Mouse (Mus musculus) cerebellum, adult 2 months (tissue): ENCODE data around the gene Rhog. TPM values are rescaled to one million over a fixed set of nuclear protein-coding genes. Genes with fewer than 3 reads are reported as not detected.
"Not testable (repeated sequence)": the region's sequence is repeated elsewhere in the genome, so short reads cannot be mapped to it uniquely, and the experiment has no call there.

Experiments
- DNase-seq, 2 experiments: peaks; one replicate each; pipeline ENCODE4 v3.0.0; 2021
- H3K27ac ChIP-seq: fragments of 200-500 bp; 2 replicates; pipeline ENCODE4 v1.5.1; 2012; ENCODE audit warnings: low read length, control low read depth, inconsistent platforms; ENCODE audit not compliant: insufficient read depth
- H3K27me3 ChIP-seq: fragments of 200-500 bp; 2 replicates; pipeline ENCODE4 v1.6.1; 2012; ENCODE audit warnings: inconsistent platforms, mild to moderate bottlenecking, low read length, moderate library complexity; ENCODE audit not compliant: control insufficient read depth, insufficient read depth
- H3K4me1 ChIP-seq: fragments of 200-500 bp; 2 replicates; pipeline ENCODE4 v1.6.1; 2011; ENCODE audit warnings: low read length; ENCODE audit not compliant: control insufficient read depth, insufficient read depth
- H3K4me3 ChIP-seq: fragments of 200-500 bp; replicated peaks from 2 replicates; pipeline ENCODE3; 2011; ENCODE audit warnings: mild to moderate bottlenecking, low read depth, low read length, control low read depth; ENCODE audit not compliant: insufficient read depth
- CTCF ChIP-seq: fragments of 200-500 bp; IDR thresholded peaks from 2 replicates; pipeline ENCODE4 v1.5.1; 2011; ENCODE audit warnings: low read depth, mild to moderate bottlenecking, control low read depth, low read length, moderate library complexity, borderline replicate concordance; ENCODE audit not compliant: insufficient read depth
- POLR2A ChIP-seq: fragments of 200-500 bp; IDR thresholded peaks from 2 replicates; pipeline ENCODE4 v1.6.1; 2011; ENCODE audit warnings: low read length, control low read depth, borderline replicate concordance; ENCODE audit not compliant: insufficient read depth
- WGBS: fragments of 180-500 bp; shearing (Covaris S2); methylation state at CpG from one replicate; pipeline ENCODE4 v1.1.7; 2018; 5-methylcytosine and 5-hydroxymethylcytosine counted together
- polyA plus RNA-seq: library from polyadenylated mRNA; depleted of rRNA; stranded (reverse); fragments of >200 nt; gene quantifications from 2 replicates; pipeline ENCODE4 v1.2.3, GENCODE M21; 2012

Gene Rhog
- polyA plus RNA-seq, 1 experiment = 87.6 TPM

DNA sequence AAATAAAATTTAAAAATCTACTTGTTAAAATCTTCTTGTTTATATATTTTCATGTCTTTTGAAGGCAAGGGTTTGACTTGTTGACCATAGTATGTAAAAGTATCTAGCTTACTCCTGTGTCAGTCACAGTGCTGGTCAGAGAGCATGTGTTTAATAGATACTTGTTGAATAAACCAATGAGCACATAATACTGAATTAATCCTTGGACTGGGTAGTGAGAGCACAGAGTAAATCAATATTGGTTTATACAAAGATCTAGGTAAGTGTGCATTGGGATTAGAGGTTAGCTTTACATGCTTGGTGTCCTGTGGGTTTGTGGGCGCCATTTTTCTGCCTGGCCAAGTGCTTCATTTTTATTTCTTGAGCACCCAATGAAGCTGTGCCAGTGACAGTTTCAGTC lies 25.5 kb upstream of the Rhog start:
- Histone ChIP-seq H3K4me3 (no peak overlapping the region), H3K4me1 (no peaks in the 10 kb centered on the region), H3K27ac (no peak overlapping the region), H3K27me3 (no peaks in the 10 kb centered on the region)
- WGBS = 97% methylated on average over 1 of the region's 1 CpGs
- no peak for DNase-seq
- no peak for TF ChIP-seq CTCF
- no peak for TF ChIP-seq POLR2A

DNA sequence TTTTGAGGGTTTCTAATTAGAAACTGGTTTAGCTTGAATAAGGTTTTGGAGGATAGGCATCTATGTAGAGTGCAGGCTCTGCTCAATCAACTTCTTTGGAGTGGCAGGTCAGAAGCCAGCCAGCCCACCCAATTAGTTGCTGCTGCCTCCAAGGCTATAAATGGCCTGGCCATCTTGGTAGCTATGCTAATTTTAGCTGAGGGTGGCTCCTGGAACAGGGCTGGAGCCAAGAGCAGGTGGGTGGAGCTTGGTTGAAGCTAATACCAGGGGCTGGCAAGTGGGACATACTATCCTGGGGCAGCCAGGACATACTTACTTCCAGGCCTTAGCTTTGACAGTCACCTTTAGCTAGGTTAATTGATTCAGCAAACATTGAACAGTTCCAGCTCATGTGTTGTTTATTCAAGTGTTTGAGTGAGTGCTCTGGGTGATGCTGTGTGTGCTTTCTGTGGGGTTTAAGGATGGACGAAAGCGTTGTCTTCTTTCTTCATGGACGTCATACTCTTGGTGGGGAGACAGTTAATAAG lies 16.6 kb upstream of the Rhog start:
- Histone ChIP-seq H3K27ac (no peak overlapping the region), H3K4me1 (peaks cover 8% of the 10 kb centered on the region; the same call in 1 of the 2 replicates), H3K4me3 (no peak overlapping the region), H3K27me3 (no peaks in the 10 kb centered on the region)
- 82% methylated on average over 3 of the region's 3 CpGs for WGBS
- no peak for TF ChIP-seq CTCF
- no peak for TF ChIP-seq POLR2A
- peak in 1 of 2 experiments; percentile 29 for DNase-seq

DNA sequence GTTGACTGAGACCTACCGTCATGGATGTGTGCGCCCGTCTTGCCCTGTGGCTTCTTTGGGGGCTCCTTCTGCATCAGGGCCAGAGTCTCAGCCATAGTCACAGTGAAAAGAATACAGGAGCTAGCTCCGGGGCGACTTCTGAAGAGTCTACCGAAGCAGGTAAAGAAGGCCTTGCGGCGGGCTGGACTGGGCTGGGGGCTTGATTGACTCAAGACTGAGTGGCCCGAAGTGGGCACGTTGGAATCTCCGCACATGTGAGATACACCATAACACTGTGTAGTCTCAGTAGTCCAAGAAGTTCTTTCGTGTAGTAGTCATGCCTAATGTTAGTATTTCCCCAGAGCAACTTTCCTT lies 12.5 kb upstream of the Rhog start:
- H3K27me3 ChIP-seq = no peaks in the 10 kb centered on the region
- DNase-seq = no peak
- 6% methylated on average over 12 of the region's 12 CpGs for WGBS
- H3K27ac ChIP-seq = peak overlapping the region; percentile 73; the same call in 1 of the 2 replicates
- peaks cover 8% of the 10 kb centered on the region; the same call in 1 of the 2 replicates for H3K4me1 ChIP-seq
- TF ChIP-seq POLR2A (no peak), CTCF (no peak)
- peak overlapping the region; percentile 60 for H3K4me3 ChIP-seq

DNA sequence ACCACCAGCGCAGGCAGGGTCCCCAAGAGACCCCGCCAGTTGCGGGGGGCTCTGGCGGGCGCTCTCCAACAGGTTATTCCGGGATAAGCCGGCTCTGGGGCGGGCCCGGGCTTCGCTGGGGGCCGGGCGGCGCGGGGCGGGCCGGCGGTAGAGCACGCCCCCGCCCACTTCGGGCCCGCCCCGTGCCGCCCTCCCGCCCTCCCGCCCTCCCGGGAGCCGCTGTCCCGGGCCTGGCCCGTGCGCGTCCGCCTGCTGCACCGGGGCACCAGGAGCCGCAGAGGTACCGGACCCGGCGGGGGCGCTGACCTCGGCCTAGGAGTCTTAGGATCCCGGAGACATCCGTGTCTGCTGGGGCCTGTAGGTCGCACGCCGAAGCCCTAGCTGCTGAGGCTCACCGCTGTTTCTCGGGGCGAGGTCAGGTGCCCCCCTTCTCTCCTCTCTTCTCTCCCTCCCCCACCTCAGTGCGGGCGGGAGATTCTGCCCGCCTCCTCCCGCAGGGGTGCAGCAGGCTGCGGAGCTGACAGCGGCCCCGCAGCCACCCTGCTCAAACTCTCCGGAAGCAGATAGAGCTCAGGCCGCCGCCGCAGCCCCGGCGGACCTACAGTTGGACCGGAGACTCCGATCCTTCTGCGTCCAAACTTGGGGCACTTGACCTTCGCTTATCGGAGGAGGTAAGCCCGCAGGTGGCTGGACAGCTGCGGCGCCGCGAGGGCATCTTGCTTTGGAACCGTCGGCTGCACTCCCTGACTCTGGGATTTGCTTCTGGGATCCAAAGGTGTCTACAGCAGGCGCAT lies 11.9 kb upstream of the Rhog start, which contains the start of gene Stim1:
Stim1 (plus strand) TSS at position 206 of the 794 bp plus-strand sequence.
- Histone ChIP-seq H3K4me3 (peak within 1 kb of the TSS; percentile 76), H3K27me3 (no peaks in the 10 kb centered on the region), H3K4me1 (peaks cover 8% of the 10 kb centered on the region; the same call in 1 of the 2 replicates), H3K27ac (peak within 1 kb of the TSS; percentile 73)
- under 1% methylated on average over 63 of the region's 73 CpGs for WGBS
- TF ChIP-seq CTCF = no peak
- TF ChIP-seq POLR2A = 0 out of 2 replicates have a peak, but pooled peaks have one; percentile 38
- DNase-seq = peak in 1 of 2 experiments; percentile 80

DNA sequence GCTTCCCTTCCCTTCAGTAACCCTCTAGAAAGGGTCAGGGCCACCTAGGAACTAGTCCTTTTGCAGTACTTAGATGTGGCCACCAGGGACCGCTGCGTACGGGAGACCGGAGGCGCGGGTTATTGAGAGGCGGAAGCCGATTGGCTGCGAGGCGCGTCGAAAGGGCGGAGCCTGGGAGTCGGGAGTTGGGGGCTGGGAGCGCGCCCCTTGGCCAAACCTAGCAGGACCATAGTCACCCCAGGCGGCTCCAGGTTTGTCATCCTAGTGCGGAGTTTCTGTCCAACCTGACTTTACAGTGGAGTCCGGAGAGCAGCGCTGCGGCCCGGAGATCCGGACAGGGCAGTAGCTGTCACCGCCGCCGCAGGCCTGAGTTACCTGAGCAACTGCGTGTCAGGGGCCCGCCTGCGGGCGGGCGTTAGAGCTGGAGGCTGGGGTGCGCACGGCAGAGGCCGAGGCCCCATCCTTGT lies 11.3 kb upstream of the Rhog start:
- WGBS = under 1% methylated on average over 34 of the region's 34 CpGs
- Histone ChIP-seq H3K4me3 (peak overlapping the region; percentile 76), H3K27ac (peak overlapping the region; percentile 44; the same call in 1 of the 2 replicates), H3K27me3 (no peaks in the 10 kb centered on the region), H3K4me1 (peaks cover 7% of the 10 kb centered on the region; the same call in 1 of the 2 replicates)
- TF ChIP-seq POLR2A (peak; percentile 24; the same call in 1 of the 2 replicates), CTCF (peak; percentile 83)
- DNase-seq = peak; percentile 94 to 97

DNA sequence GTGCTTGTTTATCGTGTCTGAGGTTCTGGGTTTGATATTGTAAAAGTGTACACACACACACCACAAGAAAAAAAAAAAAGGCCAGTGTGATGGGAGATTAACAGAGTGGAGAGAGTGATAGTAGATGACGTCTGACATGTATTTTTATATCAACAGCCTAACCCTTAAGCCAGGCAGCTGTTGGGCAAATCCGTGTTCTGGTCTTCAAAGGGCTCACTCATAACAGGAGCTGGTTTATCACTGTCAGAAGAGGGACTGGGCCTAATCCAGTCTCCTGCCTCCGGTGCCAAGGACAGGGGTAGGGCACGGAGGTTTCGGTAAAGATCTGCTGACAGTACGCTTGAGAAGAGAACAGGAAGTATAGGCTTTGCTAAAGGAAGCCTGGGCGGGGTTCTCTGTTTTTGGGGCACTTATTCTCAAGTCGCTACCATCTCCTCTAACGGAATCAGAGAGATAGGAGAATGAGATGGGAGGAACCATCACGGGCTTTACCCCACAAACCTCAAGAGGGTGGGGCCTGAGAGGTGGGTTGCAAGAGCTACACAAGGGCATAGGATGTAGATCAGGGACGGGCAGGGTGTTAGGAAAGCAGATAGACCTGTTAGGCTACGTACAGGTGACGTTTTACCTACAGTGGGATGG lies 10.7 kb upstream of the Rhog start:
- no peak overlapping the region for H3K4me3 ChIP-seq
- peaks cover 2% of the 10 kb centered on the region; the same call in 1 of the 2 replicates for H3K4me1 ChIP-seq
- no peak for TF ChIP-seq POLR2A
- TF ChIP-seq CTCF = no peak
- no peak for DNase-seq
- H3K27ac ChIP-seq = no peak overlapping the region
- H3K27me3 ChIP-seq = no peaks in the 10 kb centered on the region
- WGBS = 59% methylated on average over 14 of the region's 14 CpGs

DNA sequence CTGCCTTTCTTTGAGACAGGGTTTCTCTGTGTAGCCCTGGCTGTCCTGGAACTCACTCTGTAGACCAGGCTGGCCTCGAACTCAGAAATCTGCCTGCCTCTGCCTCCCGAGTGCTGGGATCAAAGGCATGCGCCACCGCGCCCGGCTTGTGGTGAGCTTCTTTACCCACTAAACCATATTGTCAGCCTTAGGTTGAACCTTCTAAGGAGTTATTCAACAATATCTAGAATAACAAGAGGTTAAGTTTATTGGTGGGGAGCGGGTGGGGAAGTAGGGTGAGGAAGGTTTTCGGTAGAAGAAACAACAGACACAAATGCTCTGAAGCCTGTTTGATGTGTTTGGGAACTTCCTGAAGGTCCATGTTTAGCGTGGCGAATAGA lies 10.2 kb upstream of the Rhog start:
- not testable (repeated sequence) for H3K4me3 ChIP-seq, H3K27ac ChIP-seq, DNase-seq, H3K27me3 ChIP-seq, H3K4me1 ChIP-seq
- WGBS = 93% methylated on average over 10 of the region's 10 CpGs

DNA sequence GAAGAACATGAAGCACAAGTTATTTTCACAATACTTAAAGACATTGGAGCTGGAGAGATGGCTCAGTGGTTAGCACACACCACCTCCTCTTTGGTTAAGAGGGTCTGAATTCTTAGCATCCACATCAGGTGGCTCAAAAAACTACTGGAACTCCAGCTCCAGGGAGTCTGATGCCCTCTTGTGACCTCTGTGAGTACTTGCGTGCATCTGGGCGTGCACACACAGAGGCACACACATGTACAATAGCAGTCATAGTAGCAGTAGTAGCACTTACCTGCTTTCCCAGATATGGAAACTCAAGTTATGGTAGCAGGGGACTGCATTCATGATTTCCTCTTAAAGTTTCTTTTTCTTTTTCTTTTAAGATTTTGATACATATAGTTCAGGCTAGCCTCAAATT lies 7.2 kb upstream of the Rhog start:
- TF ChIP-seq CTCF (no peak), POLR2A (no peak)
- no peak overlapping the region for H3K27ac ChIP-seq
- DNase-seq = no peak
- H3K4me3 ChIP-seq = no peak overlapping the region
- 90% methylated on average over 2 of the region's 2 CpGs for WGBS
- H3K4me1 ChIP-seq = no peaks in the 10 kb centered on the region
- H3K27me3 ChIP-seq = no peaks in the 10 kb centered on the region
